In genomic region chr9:110652963-110653654, GRCm38 (mm10) we compare ENCODE assay signal across 8 mouse cellular contexts. TPM values are rescaled to one million over a fixed set of nuclear protein-coding genes. Genes with fewer than 3 reads are reported as not detected.
DNase-seq lines count a peak whose midpoint lies in the region; ATAC-seq and TF ChIP-seq lines count a peak whose summit lies in the region.

No protein-coding gene starts in this region.

- H3K27me3 ChIP-seq in lung, embryonic 14.5 days (ENCODE audit: insufficient read depth, low read length), result peaks cover 27% of the 10 kb centered on the region
- H3K27me3 ChIP-seq in embryonic facial prominence, embryonic 12.5 days, result peaks cover 42% of the 10 kb centered on the region
- 0 out of 2 replicates have a peak, but pooled peaks cover 7% of the 10 kb centered on the region for H3K27me3 ChIP-seq in intestine, embryonic 16.5 days (replicated peaks; ENCODE audit: control insufficient read depth, insufficient read depth, low read length)
- peaks cover 34% of the 10 kb centered on the region for H3K27me3 ChIP-seq in neural tube, embryonic 13.5 days

- H3K27ac ChIP-seq in lung, embryonic 14.5 days (ENCODE audit: low read depth), result no peak overlapping the region; the same call in 1 of the 2 replicates
- no peak overlapping the region for H3K27ac ChIP-seq in embryonic facial prominence, embryonic 12.5 days
- peak overlapping the region; percentile 77 for H3K27ac ChIP-seq in intestine, embryonic 16.5 days (ENCODE audit: low read length)
- H3K27ac ChIP-seq in neural tube, embryonic 13.5 days (replicated peaks), result no peak overlapping the region

- peaks cover 16% of the 10 kb centered on the region for H3K4me1 ChIP-seq in lung, embryonic 14.5 days (ENCODE audit: insufficient read depth)
- H3K4me1 ChIP-seq in embryonic facial prominence, embryonic 12.5 days, result peaks cover 25% of the 10 kb centered on the region; the same call in 1 of the 2 replicates
- H3K4me1 ChIP-seq in intestine, embryonic 16.5 days (ENCODE audit: control insufficient read depth, insufficient read depth, low read length), result peaks cover 34% of the 10 kb centered on the region
- H3K4me1 ChIP-seq in neural tube, embryonic 13.5 days (replicated peaks), result peaks cover 68% of the 10 kb centered on the region

- no peaks in the 10 kb centered on the region for H3K9me3 ChIP-seq in lung, embryonic 14.5 days (ENCODE audit: low read depth, low read length)
- no peaks in the 10 kb centered on the region for H3K9me3 ChIP-seq in embryonic facial prominence, embryonic 12.5 days
- H3K9me3 ChIP-seq in intestine, embryonic 16.5 days (ENCODE audit: control insufficient read depth, low read length), result no peaks in the 10 kb centered on the region
- H3K9me3 ChIP-seq in neural tube, embryonic 13.5 days, result no peaks in the 10 kb centered on the region

- peak overlapping the region; percentile 94 for H3K4me2 ChIP-seq in lung, embryonic 14.5 days
- H3K4me2 ChIP-seq in embryonic facial prominence, embryonic 12.5 days (replicated peaks), result peak overlapping the region; percentile 99
- peak overlapping the region; percentile 95 for H3K4me2 ChIP-seq in intestine, embryonic 16.5 days (ENCODE audit: low read depth, low read length)
- H3K4me2 ChIP-seq in neural tube, embryonic 13.5 days, result peak overlapping the region; percentile 99

- peak overlapping the region; percentile 61 for H3K9ac ChIP-seq in lung, embryonic 14.5 days
- H3K9ac ChIP-seq in embryonic facial prominence, embryonic 12.5 days, result peak overlapping the region; percentile 64; the same call in 1 of the 2 replicates
- H3K9ac ChIP-seq in intestine, embryonic 16.5 days (ENCODE audit: low read depth, low read length), result peak overlapping the region; percentile 80
- peak overlapping the region; percentile 78 for H3K9ac ChIP-seq in neural tube, embryonic 13.5 days

- TF ChIP-seq CTCF in lung, embryonic 14.5 days (IDR thresholded peaks at IDR 0.05; ENCODE audit: low read depth), result no peak

- H3K36me3 ChIP-seq in lung, embryonic 14.5 days (ENCODE audit: insufficient read depth), result no peaks in the 10 kb centered on the region
- no peaks in the 10 kb centered on the region for H3K36me3 ChIP-seq in embryonic facial prominence, embryonic 12.5 days
- H3K36me3 ChIP-seq in intestine, embryonic 16.5 days (ENCODE audit: control insufficient read depth, insufficient read depth, low read length), result no peaks in the 10 kb centered on the region
- H3K36me3 ChIP-seq in neural tube, embryonic 13.5 days, result no peaks in the 10 kb centered on the region

- DNase-seq in lung, embryonic 14.5 days, result no peak
- no peak for DNase-seq in lung, postnatal 4 days
- DNase-seq in embryo, embryonic 9.5 days (ENCODE audit: extremely low spot score), result no peak
- DNase-seq in ovary, postnatal 10 days (ENCODE audit: low spot score), result no peak
- no peak for DNase-seq in layer of hippocampus, adult 9-11 months

- 14% methylated on average over 14 of the region's 14 CpGs for WGBS in lung, embryonic 14.5 days
- WGBS in embryonic facial prominence, embryonic 12.5 days, result 18% methylated on average over 14 of the region's 14 CpGs
- WGBS in intestine, embryonic 16.5 days, result 16% methylated on average over 14 of the region's 14 CpGs
- 24% methylated on average over 14 of the region's 14 CpGs for WGBS in neural tube, embryonic 13.5 days

- peak overlapping the region; percentile 59 for H3K4me3 ChIP-seq in lung, embryonic 14.5 days (ENCODE audit: low read depth, low read length)
- H3K4me3 ChIP-seq in embryonic facial prominence, embryonic 12.5 days, result peak overlapping the region; percentile 63
- H3K4me3 ChIP-seq in intestine, embryonic 16.5 days (ENCODE audit: low read length), result peak overlapping the region; percentile 77
- peak overlapping the region; percentile 71 for H3K4me3 ChIP-seq in neural tube, embryonic 13.5 days

- ATAC-seq in lung, embryonic 14.5 days (ENCODE audit: insufficient read depth), result no peak
- no peak for ATAC-seq in embryonic facial prominence, embryonic 12.5 days (ENCODE audit: insufficient number of reproducible peaks, insufficient read depth, low FRiP score, low TSS enrichment)
- ATAC-seq in intestine, embryonic 16.5 days, result no peak
- ATAC-seq in neural tube, embryonic 13.5 days (ENCODE audit: low read depth), result no peak

RNA-seq across cellular contexts. Expression of gene Nbeal2, which starts 0.9 kb away (rescaled TPM):
- 3.2 and 3.8 TPM in 2 replicates for polyA plus RNA-seq in lung, embryonic 14.5 days (2014; fragmentation: Nextera tagmentation; extraction: Ambion mirVana)
- 1.2 and 1.7 TPM in 2 replicates for polyA plus RNA-seq in embryonic facial prominence, embryonic 12.5 days (2016; fragmentation: Nextera tagmentation; extraction: Ambion mirVana)
- polyA plus RNA-seq in intestine, embryonic 16.5 days (2015; fragmentation: Nextera tagmentation; extraction: Ambion mirVana), result 4.0 and 4.2 TPM in 2 replicates
- 1.8 and 2.2 TPM in 2 replicates for polyA plus RNA-seq in neural tube, embryonic 13.5 days (2015; fragmentation: Nextera tagmentation; extraction: Ambion mirVana)

RNA-seq across cellular contexts. Expression of gene Ccdc12, which starts 3.2 kb away (rescaled TPM):
- 143 and 155 TPM in 2 replicates for polyA plus RNA-seq in lung, embryonic 14.5 days (2014; fragmentation: Nextera tagmentation; extraction: Ambion mirVana)
- 118 and 120 TPM in 2 replicates for polyA plus RNA-seq in embryonic facial prominence, embryonic 12.5 days (2016; fragmentation: Nextera tagmentation; extraction: Ambion mirVana)
- polyA plus RNA-seq in intestine, embryonic 16.5 days (2015; fragmentation: Nextera tagmentation; extraction: Ambion mirVana), result 168 and 188 TPM in 2 replicates
- 105 and 118 TPM in 2 replicates for polyA plus RNA-seq in neural tube, embryonic 13.5 days (2015; fragmentation: Nextera tagmentation; extraction: Ambion mirVana)

RNA-seq across cellular contexts. Expression of gene Nradd, which starts 28.9 kb away (rescaled TPM):
- 26.7 and 29.9 TPM in 2 replicates for polyA plus RNA-seq in lung, embryonic 14.5 days (2014; fragmentation: Nextera tagmentation; extraction: Ambion mirVana)
- polyA plus RNA-seq in embryonic facial prominence, embryonic 12.5 days (2016; fragmentation: Nextera tagmentation; extraction: Ambion mirVana), result 58.8 and 59.8 TPM in 2 replicates
- polyA plus RNA-seq in intestine, embryonic 16.5 days (2015; fragmentation: Nextera tagmentation; extraction: Ambion mirVana), result 25.7 and 28.4 TPM in 2 replicates
- 38.0 and 39.3 TPM in 2 replicates for polyA plus RNA-seq in neural tube, embryonic 13.5 days (2015; fragmentation: Nextera tagmentation; extraction: Ambion mirVana)
